In the genomic region with DNA sequence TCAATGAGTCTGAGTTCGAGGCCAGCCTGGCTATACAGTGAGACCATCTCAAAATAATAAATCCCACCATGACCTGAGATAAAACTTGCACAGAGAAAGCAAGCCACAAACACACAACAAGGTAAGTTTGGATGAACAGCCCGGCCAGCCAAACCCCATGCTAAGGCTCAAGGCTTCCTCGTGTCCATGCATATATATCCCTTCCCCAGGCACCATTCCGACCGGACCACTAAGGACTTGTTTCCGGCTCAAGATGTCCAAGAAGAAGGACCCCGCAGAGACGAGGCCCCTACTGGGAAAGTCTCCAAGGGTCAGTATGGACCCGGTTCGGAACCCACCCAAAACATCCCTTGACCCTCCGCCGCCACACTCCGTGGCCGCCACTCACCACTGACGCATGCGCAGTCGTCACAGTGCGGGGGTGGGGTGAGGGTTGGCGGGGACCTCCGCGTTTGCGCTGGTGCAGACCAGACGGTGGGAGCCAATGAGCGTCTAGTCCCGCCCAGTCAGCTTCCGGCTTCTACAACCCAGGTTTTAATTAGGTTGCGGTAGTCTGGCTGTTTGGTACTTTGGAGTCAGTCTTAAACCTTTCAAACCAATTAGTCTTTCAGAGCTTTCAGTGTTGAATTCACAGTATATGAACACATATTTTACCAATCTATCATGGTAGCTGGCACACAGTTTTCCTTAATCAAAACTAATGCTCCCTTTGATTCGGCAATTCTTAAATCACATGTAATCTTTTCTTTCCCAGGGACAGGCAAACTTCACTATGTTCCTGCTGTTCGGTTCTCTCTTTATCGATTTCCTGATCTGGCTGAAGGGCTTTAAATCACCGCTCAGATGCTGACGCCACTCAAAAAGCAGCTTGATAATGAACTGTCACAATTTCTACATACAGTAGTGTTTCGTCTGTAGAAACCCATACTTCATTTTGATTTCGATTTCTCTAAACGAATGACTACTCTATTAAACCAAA, we compare ENCODE assay signal across 8 mouse cellular contexts. TPM values are rescaled to one million over a fixed set of nuclear protein-coding genes. Genes with fewer than 3 reads are reported as not detected.
A peak's percentile ranks its signal among the peaks of the same experiment; 100 is the strongest.
DNase-seq lines count a peak whose midpoint lies in the region; ATAC-seq and TF ChIP-seq lines count a peak whose summit lies in the region.

Gene Eef1akmt1, minus strand, starts transcription at position 458 of the 979 bp plus-strand sequence.

- H3K4me3 ChIP-seq in MEL (ENCODE audit: control insufficient read depth in 1 of 2, insufficient read depth in 1 of 2, low read depth in 2 of 2, low read length in 2 of 2) = peak within 1 kb of the TSS; percentile 77 to 90
- peak within 1 kb of the TSS; percentile 86 for H3K4me3 ChIP-seq in cerebellum, adult 2 months (replicated peaks; ENCODE audit: insufficient read depth, low read depth, low read length)
- peak within 1 kb of the TSS; percentile 49 for H3K4me3 ChIP-seq in forebrain, postnatal 0 days (ENCODE audit: low read depth, low read length)
- H3K4me3 ChIP-seq in lung, embryonic 15.5 days = peak within 1 kb of the TSS; percentile 61

- no peak for TF ChIP-seq CTCF in MEL (IDR thresholded peaks at IDR 0.05 in 2 of 3, conservative IDR thresholded peaks at IDR 0.05 in 1 of 3; ENCODE audit: control insufficient read depth in 1 of 3, insufficient read depth in 1 of 3, low read depth in 2 of 3, low read length in 3 of 3, poor library complexity in 1 of 3, severe bottlenecking in 1 of 3)
- no peak for TF ChIP-seq CTCF in cerebellum, adult 2 months (IDR thresholded peaks at IDR 0.05; ENCODE audit: borderline replicate concordance, insufficient read depth, low read depth, low read length)
- TF ChIP-seq CTCF in forebrain, postnatal 0 days (IDR thresholded peaks at IDR 0.05; ENCODE audit: low read depth) = no peak

- peak within 1 kb of the TSS; percentile 49 for H3K4me2 ChIP-seq in forebrain, postnatal 0 days (ENCODE audit: low read depth)
- peak within 1 kb of the TSS; percentile 61 for H3K4me2 ChIP-seq in lung, embryonic 15.5 days

- peak; percentile 100 for ATAC-seq in forebrain, postnatal 0 days
- ATAC-seq in lung, embryonic 15.5 days (ENCODE audit: borderline replicate concordance, extremely low read depth, low FRiP score, low TSS enrichment) = peak; percentile 99

- H3K79me2 ChIP-seq in MEL (ENCODE audit: control insufficient read depth, insufficient read depth, low read length, poor library complexity) = no peaks in the 10 kb centered on the region; the same call in 1 of the 2 replicates

- peak; percentile 95 to 97 for TF ChIP-seq POLR2A in MEL (IDR thresholded peaks at IDR 0.05; ENCODE audit: control insufficient read depth in 1 of 2, insufficient read depth in 1 of 2, low read depth in 1 of 2, low read length in 2 of 2, poor library complexity in 1 of 2)
- peak; percentile 99 for TF ChIP-seq POLR2A in cerebellum, adult 2 months (IDR thresholded peaks at IDR 0.05; ENCODE audit: borderline replicate concordance, insufficient read depth, low read length)

- no peaks in the 10 kb centered on the region for H3K27me3 ChIP-seq in MEL (ENCODE audit: control insufficient read depth in 1 of 2, insufficient read depth in 2 of 2, low read length in 2 of 2)
- H3K27me3 ChIP-seq in cerebellum, adult 2 months (ENCODE audit: control insufficient read depth, insufficient read depth, low read length) = no peaks in the 10 kb centered on the region
- H3K27me3 ChIP-seq in forebrain, postnatal 0 days (ENCODE audit: insufficient read depth, low read length) = no peaks in the 10 kb centered on the region
- no peaks in the 10 kb centered on the region for H3K27me3 ChIP-seq in lung, embryonic 15.5 days

- peaks cover 6 to 16% of the 10 kb centered on the region in 2 experiments for H3K4me1 ChIP-seq in MEL (ENCODE audit: control insufficient read depth in 1 of 2, insufficient read depth in 2 of 2, low read length in 2 of 2)
- H3K4me1 ChIP-seq in cerebellum, adult 2 months (ENCODE audit: control insufficient read depth, insufficient read depth, low read length) = peaks cover under 1% of the 10 kb centered on the region
- H3K4me1 ChIP-seq in forebrain, postnatal 0 days (ENCODE audit: insufficient read depth) = peaks cover 5% of the 10 kb centered on the region; the same call in 1 of the 2 replicates
- peaks cover 8% of the 10 kb centered on the region; the same call in 1 of the 2 replicates for H3K4me1 ChIP-seq in lung, embryonic 15.5 days

- TF ChIP-seq EP300 in MEL (IDR thresholded peaks at IDR 0.05; ENCODE audit: low read depth in 1 of 2, low read length in 2 of 2) = no peak; a peak in 1 of 4 replicates

- no peak for TF ChIP-seq RAD21 in MEL (IDR thresholded peaks at IDR 0.05; ENCODE audit: low read depth, low read length)

- peaks cover 0 to 12% of the 10 kb centered on the region in 2 experiments; a peak in 3 of 4 replicates for H3K36me3 ChIP-seq in MEL (ENCODE audit: control insufficient read depth in 1 of 2, insufficient read depth in 2 of 2, low read length in 2 of 2)
- H3K36me3 ChIP-seq in forebrain, postnatal 0 days (ENCODE audit: insufficient read depth) = no peaks in the 10 kb centered on the region
- H3K36me3 ChIP-seq in lung, embryonic 15.5 days = peaks cover under 1% of the 10 kb centered on the region; the same call in 1 of the 2 replicates

- peak within 1 kb of the TSS; percentile 78 for H3K27ac ChIP-seq in MEL (ENCODE audit: control insufficient read depth, low read depth, low read length)
- H3K27ac ChIP-seq in cerebellum, adult 2 months (ENCODE audit: insufficient read depth, low read length) = peak within 1 kb of the TSS; percentile 35
- H3K27ac ChIP-seq in forebrain, postnatal 0 days (ENCODE audit: low read depth, low read length) = peak within 1 kb of the TSS; percentile 75
- peak within 1 kb of the TSS; percentile 83 for H3K27ac ChIP-seq in lung, embryonic 15.5 days

- peak; percentile 96 for DNase-seq in MEL (ENCODE audit: low read depth, low spot score)
- peak; percentile 96 to 98 for DNase-seq in cerebellum, adult 2 months
- peak; percentile 97 for DNase-seq in forebrain, postnatal 0 days
- peak; percentile 98 for DNase-seq in heart, postnatal 4 days
- peak; percentile 93 to 95 for DNase-seq in layer of hippocampus, adult 8-10 months (ENCODE audit: low spot score in 2 of 2)
- DNase-seq in ovary, adult 18-20 months (ENCODE audit: low spot score) = peak; percentile 93
- peak; percentile 93 for DNase-seq in thymus, postnatal 0 days (ENCODE audit: low spot score)

- 7% methylated on average over 35 of the region's 35 CpGs for WGBS in cerebellum, adult 2 months
- 8% methylated on average over 35 of the region's 35 CpGs for WGBS in forebrain, postnatal 0 days
- 7% methylated on average over 35 of the region's 35 CpGs for WGBS in lung, embryonic 15.5 days

- no peaks in the 10 kb centered on the region for H3K9me3 ChIP-seq in MEL (replicated peaks; ENCODE audit: insufficient read depth, low read length)
- H3K9me3 ChIP-seq in forebrain, postnatal 0 days (ENCODE audit: low read length) = no peaks in the 10 kb centered on the region
- no peaks in the 10 kb centered on the region for H3K9me3 ChIP-seq in lung, embryonic 15.5 days

- H3K9ac ChIP-seq in MEL (ENCODE audit: control insufficient read depth, low read depth, low read length, poor library complexity, severe bottlenecking) = peak within 1 kb of the TSS; percentile 76
- H3K9ac ChIP-seq in forebrain, postnatal 0 days = peak within 1 kb of the TSS; percentile 56
- peak within 1 kb of the TSS; percentile 67 for H3K9ac ChIP-seq in lung, embryonic 15.5 days

TF ChIP-seq in MEL, 35 proteins besides CTCF, POLR2A, EP300 and RAD21 (continues in another document):
- peak; percentile 52; the same call in 1 of the 2 replicates for TF ChIP-seq MAX (IDR thresholded peaks at IDR 0.05; ENCODE audit: low read length)
- TF ChIP-seq E2F4 (IDR thresholded peaks at IDR 0.05; ENCODE audit: borderline replicate concordance, low read depth, low read length) = peak; percentile 68; the same call in 1 of the 2 replicates
- peak; percentile 98 for TF ChIP-seq POLR2AphosphoS2 (IDR thresholded peaks at IDR 0.05; ENCODE audit: low read length)
- peak; percentile 78 for TF ChIP-seq RCOR1 (IDR thresholded peaks at IDR 0.05; ENCODE audit: low read depth, low read length)
- 0 out of 2 replicates have a peak, but pooled peaks have one; percentile 25 for TF ChIP-seq ETS1 (IDR thresholded peaks at IDR 0.05; ENCODE audit: low read depth, low read length)
- no peak for TF ChIP-seq UBTF (IDR thresholded peaks at IDR 0.05; ENCODE audit: borderline replicate concordance, insufficient read depth, low read depth, low read length)
- no peak for TF ChIP-seq ZKSCAN1 (IDR thresholded peaks at IDR 0.05; ENCODE audit: low read depth, low read length)
- TF ChIP-seq SMC3 (IDR thresholded peaks at IDR 0.05; ENCODE audit: low read depth, low read length) = no peak; the same call in 1 of the 2 replicates
- peak; percentile 46; the same call in 1 of the 2 replicates for TF ChIP-seq TCF12 (IDR thresholded peaks at IDR 0.05; ENCODE audit: low read depth, low read length)
- TF ChIP-seq NELFE (IDR thresholded peaks at IDR 0.05; ENCODE audit: low read depth, low read length) = peak; percentile 96
- TF ChIP-seq MAZ (IDR thresholded peaks at IDR 0.05; ENCODE audit: low read depth, low read length) = peak; percentile 82; the same call in 1 of the 2 replicates
- no peak for TF ChIP-seq MEF2A (IDR thresholded peaks at IDR 0.05; ENCODE audit: extremely low read depth, insufficient replicate concordance, low read depth, low read length, poor library complexity, severe bottlenecking)
- no peak for TF ChIP-seq USF1 (IDR thresholded peaks at IDR 0.05; ENCODE audit: low read depth, low read length)
- TF ChIP-seq KAT2A (conservative IDR thresholded peaks at IDR 0.05; ENCODE audit: low read depth, low read length) = 0 out of 2 replicates have a peak, but pooled peaks have one; percentile 37
- peak; percentile 57 for TF ChIP-seq GATA1 (IDR thresholded peaks at IDR 0.05; ENCODE audit: low read depth, low read length)
- TF ChIP-seq CHD1 (IDR thresholded peaks at IDR 0.05; ENCODE audit: low read depth, low read length) = no peak
- TF ChIP-seq ZMIZ1 (IDR thresholded peaks at IDR 0.05; ENCODE audit: low read depth, low read length) = peak; percentile 86
- TF ChIP-seq MYB (IDR thresholded peaks at IDR 0.05; ENCODE audit: low read depth, low read length) = no peak

RNA-seq across cellular contexts. Expression of gene Eef1akmt1, which starts in this region (rescaled TPM):
- total RNA-seq in MEL (2012; rRNA removed) = 40.6 and 44.0 TPM in 2 replicates
- polyA plus RNA-seq in MEL (2012; ENCODE audit: insufficient read depth in 1 of 2, insufficient read length in 2 of 2, low read depth in 1 of 2, low replicate concordance in 2 of 2, missing spikeins in 1 of 2) = 10 to 100 TPM in 1 of 2 experiments, not detected in 1; 51.0 TPM
- polyA plus RNA-seq in cerebellum, adult 2 months (2012; rRNA removed) = 52.5 and 52.9 TPM in 2 replicates
- total RNA-seq in forebrain, postnatal 0 days (2014; rRNA removed) = 45.7 and 58.4 TPM in 2 replicates
- 82.9 and 84.9 TPM in 2 replicates for polyA plus RNA-seq in forebrain, postnatal 0 days (2015; fragmentation: Nextera tagmentation; extraction: Ambion mirVana)
- total RNA-seq in heart, postnatal 4 days (2021) = 10 to 100 TPM; 29.3 to 30.7 TPM
- total RNA-seq in layer of hippocampus, adult 8-10 months (2022) = 10 to 100 TPM; 28.5 to 34.4 (median 32.4) TPM
- polyA plus RNA-seq in lung, embryonic 15.5 days (2015; fragmentation: Nextera tagmentation; extraction: Ambion mirVana) = 106 and 108 TPM in 2 replicates
- 100 and 117 TPM in 2 replicates for polyA plus RNA-seq in thymus, postnatal 0 days (2015; fragmentation: Nextera tagmentation; extraction: Ambion mirVana)

Comparison
In these comparisons a context has a peak if more than half of its experiments do, and no peak if none do; other contexts are left out.
1. Peak in every context shown above with its lines: DNase-seq, ATAC-seq, H3K4me3 ChIP-seq and H3K27ac ChIP-seq.